Mouse (Mus musculus) G1E (cell line): ENCODE data around the gene Lyrm4.

Source experiments
- CTCF ChIP-seq: IDR thresholded peaks from 2 replicates; pipeline ENCODE4 v1.5.1; 2012; ENCODE audit warnings: low read depth, low read length, inconsistent platforms, mixed read lengths
- GATA1 ChIP-seq: IDR thresholded peaks from 2 replicates; pipeline ENCODE4 v1.6.1; 2012; ENCODE audit warnings: borderline replicate concordance, low read length, inconsistent platforms, mixed read lengths
- POLR2AphosphoS5 ChIP-seq: IDR thresholded peaks from 2 replicates; pipeline ENCODE4 v1.6.1; 2012; ENCODE audit warnings: low read depth, low read length, inconsistent platforms; ENCODE audit not compliant: insufficient replicate concordance
- TAL1 ChIP-seq: conservative IDR thresholded peaks from 2 replicates; pipeline ENCODE4 v1.6.1; 2012; ENCODE audit warnings: low read depth, low read length, inconsistent platforms, mixed read lengths

- TF ChIP-seq CTCF (no peak), TAL1 (no peak), GATA1 (no peak), POLR2AphosphoS5 (no peak)
Observed at GRCm38 (mm10) chr13:36131992-36132649, 14.8 kb upstream of the Lyrm4 start.
